Mouse (Mus musculus) intestine, embryonic 14.5 days (tissue): ENCODE data around the gene Bckdk. TPM values are rescaled to one million over a fixed set of nuclear protein-coding genes. Genes with fewer than 3 reads are reported as not detected.
"Not testable (repeated sequence)": the region's sequence is repeated elsewhere in the genome, so short reads cannot be mapped to it uniquely, and the experiment has no call there.

Source experiments
- ATAC-seq: fragments of 200-750 bp; cut with Nextera tagmentation; replicated peaks from 2 replicates; pipeline ENCODE4 v1.8.0; 2017; ENCODE audit warnings: low read depth, moderate number of reproducible peaks, moderate TSS enrichment, moderate library complexity; ENCODE audit not compliant: low FRiP score, low TSS enrichment
- DNase-seq: peaks from one replicate; pipeline ENCODE4 v3.0.0-alpha.2; 2018; ENCODE audit warnings: low spot score
- H3K27ac ChIP-seq: fragments of 300-500 bp; sonication (generic); 2 replicates; pipeline ENCODE4 v1.5.1; 2014; ENCODE audit warnings: low read depth, mild to moderate bottlenecking, control low read depth
- H3K27me3 ChIP-seq: fragments of 300-500 bp; sonication (generic); replicated peaks from 2 replicates; pipeline ENCODE4 v1.6.1; 2014; ENCODE audit warnings: low read length, control low read depth; ENCODE audit not compliant: control insufficient read depth, insufficient read depth
- H3K36me3 ChIP-seq: fragments of 300-500 bp; sonication (generic); 2 replicates; pipeline ENCODE4 v1.6.1; 2014; ENCODE audit warnings: low read length, control low read depth; ENCODE audit not compliant: control insufficient read depth, insufficient read depth
- H3K4me1 ChIP-seq: fragments of 300-500 bp; sonication (generic); replicated peaks from 2 replicates; pipeline ENCODE4 v1.6.1; 2014; ENCODE audit warnings: low read length, control low read depth, mixed read lengths; ENCODE audit not compliant: control insufficient read depth, insufficient read depth
- H3K4me2 ChIP-seq: fragments of 300-500 bp; sonication (generic); 2 replicates; pipeline ENCODE4 v1.6.1; 2014; ENCODE audit warnings: low read length
- H3K4me3 ChIP-seq: fragments of 300-500 bp; sonication (generic); 2 replicates; pipeline ENCODE4 v1.5.1; 2014; ENCODE audit warnings: low read depth, low read length, control low read depth, mixed read lengths
- H3K9ac ChIP-seq: fragments of 300-500 bp; sonication (generic); 2 replicates; pipeline ENCODE4 v1.6.1; 2014; ENCODE audit warnings: mild to moderate bottlenecking, low read length
- H3K9me3 ChIP-seq: fragments of 300-500 bp; sonication (generic); 2 replicates; pipeline ENCODE4 v1.6.1; 2016; ENCODE audit warnings: low read length, control low read depth; ENCODE audit not compliant: control insufficient read depth
- WGBS: fragments of 180-500 bp; shearing (Covaris S2); extraction: QIAGEN DNeasy Blood & Tissue Kit; methylation state at CpG from one replicate; pipeline ENCODE4 v1.1.7; 2014; 5-methylcytosine and 5-hydroxymethylcytosine counted together
- polyA plus RNA-seq: library from polyadenylated mRNA; unstranded; fragments of >200 nt; fragmentation: Nextera tagmentation; extraction: Ambion mirVana; gene quantifications from 2 replicates; pipeline ENCODE4 v1.2.1, GENCODE M21; 2014

Gene Bckdk
- polyA plus RNA-seq, 1 experiment from 2014 or later, result 188 TPM

DNA sequence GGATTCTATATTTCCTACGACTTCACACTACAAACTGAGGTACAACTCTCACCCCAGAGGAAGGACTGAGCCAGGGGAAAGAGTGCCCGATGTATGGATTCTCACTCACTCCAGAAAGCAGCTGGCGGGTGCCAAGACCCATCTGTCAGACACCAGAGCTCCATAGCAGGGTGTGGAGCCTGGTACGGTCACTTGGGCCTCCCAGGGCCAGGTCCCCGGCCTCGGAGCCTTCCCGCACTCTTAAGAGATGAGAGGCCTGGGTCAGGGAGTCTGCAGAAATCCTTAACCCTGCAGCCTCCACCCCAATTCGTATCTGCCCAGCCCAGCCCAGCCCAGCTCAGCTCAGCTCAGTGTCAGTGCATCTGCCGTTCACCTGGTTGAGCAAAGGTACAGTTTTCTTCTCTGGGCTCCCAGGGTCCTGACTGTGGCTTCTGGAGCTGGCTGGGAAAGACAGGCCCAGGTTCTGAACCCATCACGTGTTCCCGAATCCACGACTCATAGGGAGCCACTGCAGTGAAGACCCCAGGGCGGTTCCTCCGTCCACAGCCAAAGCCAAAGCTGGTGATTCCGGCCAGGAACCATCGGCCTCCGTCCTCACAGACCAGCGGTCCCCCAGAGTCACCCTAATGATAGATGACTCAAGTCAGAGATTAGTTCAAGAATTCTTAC, 32.5 kb downstream of the Bckdk start:
- Histone ChIP-seq H3K4me3 (peak overlapping the region; percentile 69), H3K9me3 (no peaks in the 10 kb centered on the region), H3K9ac (peak overlapping the region; percentile 76), H3K36me3 (no peaks in the 10 kb centered on the region), H3K27me3 (no peaks in the 10 kb centered on the region), H3K4me1 (peaks cover 7% of the 10 kb centered on the region), H3K27ac (peak overlapping the region; percentile 62; the same call in 1 of the 2 replicates), H3K4me2 (peak overlapping the region; percentile 97)
- DNase-seq, result no peak
- ATAC-seq, result no peak
- 55% methylated on average over 18 of the region's 18 CpGs for WGBS

DNA sequence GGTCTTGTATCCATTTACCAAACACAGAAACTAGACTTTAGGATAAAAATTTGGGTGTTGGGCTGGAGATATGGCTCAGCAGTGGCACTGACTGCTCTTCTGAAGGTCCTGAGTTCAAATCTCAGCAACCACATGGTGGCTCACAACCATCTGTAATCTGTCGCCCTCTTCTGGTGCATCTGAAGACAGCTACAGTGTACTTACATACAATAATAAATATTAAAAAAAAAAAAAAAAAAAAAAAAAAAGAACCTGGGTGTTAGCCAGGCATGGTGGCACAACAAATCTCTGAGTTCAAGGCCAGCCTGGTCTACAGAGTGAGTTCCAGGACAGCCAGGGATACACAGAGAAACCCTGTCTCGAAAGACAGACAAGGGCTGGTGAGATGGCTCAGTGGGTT, 38.2 kb downstream of the Bckdk start:
- H3K4me1 ChIP-seq, H3K9me3 ChIP-seq, H3K9ac ChIP-seq, H3K27ac ChIP-seq, H3K4me2 ChIP-seq, H3K36me3 ChIP-seq, ATAC-seq, DNase-seq, H3K4me3 ChIP-seq: not testable (repeated sequence)
- 67% methylated on average over 2 of the region's 2 CpGs for WGBS
- H3K27me3 ChIP-seq, result peaks cover 11% of the 10 kb centered on the region

DNA sequence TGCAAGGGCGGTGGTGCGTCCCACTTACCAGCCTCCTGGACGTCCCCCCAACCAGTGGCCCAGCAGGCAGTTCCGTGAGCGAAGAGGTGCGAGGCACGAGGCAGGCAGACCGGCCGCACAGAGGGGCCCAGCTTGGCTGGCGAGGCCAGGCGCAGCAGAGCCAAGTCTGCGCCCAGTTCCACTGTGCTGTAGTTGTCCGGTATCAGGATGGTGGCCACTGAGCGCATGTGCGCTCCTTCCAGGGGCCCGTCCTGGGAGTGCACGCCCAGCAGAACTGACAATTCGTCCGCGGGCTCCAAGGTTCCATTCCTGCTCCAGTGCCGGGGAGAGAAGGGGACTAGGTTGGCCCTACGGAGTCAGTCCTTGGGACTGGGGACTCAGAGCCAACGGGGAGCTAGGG, 40.7 kb downstream of the Bckdk start:
- peaks cover 11% of the 10 kb centered on the region for H3K27me3 ChIP-seq
- H3K27ac ChIP-seq, result no peak overlapping the region
- H3K9ac ChIP-seq, result 0 out of 2 replicates have a peak overlapping the region, but pooled peaks have one; percentile 2
- H3K4me3 ChIP-seq, result no peak overlapping the region
- H3K4me2 ChIP-seq, result peak overlapping the region; percentile 30; the same call in 1 of the 2 replicates
- DNase-seq, result peak; percentile 58
- no peaks in the 10 kb centered on the region for H3K36me3 ChIP-seq
- 11% methylated on average over 23 of the region's 23 CpGs for WGBS
- ATAC-seq, result 0 out of 2 replicates have a peak, but pooled peaks have one; percentile 56
- no peaks in the 10 kb centered on the region for H3K4me1 ChIP-seq
- no peaks in the 10 kb centered on the region for H3K9me3 ChIP-seq

DNA sequence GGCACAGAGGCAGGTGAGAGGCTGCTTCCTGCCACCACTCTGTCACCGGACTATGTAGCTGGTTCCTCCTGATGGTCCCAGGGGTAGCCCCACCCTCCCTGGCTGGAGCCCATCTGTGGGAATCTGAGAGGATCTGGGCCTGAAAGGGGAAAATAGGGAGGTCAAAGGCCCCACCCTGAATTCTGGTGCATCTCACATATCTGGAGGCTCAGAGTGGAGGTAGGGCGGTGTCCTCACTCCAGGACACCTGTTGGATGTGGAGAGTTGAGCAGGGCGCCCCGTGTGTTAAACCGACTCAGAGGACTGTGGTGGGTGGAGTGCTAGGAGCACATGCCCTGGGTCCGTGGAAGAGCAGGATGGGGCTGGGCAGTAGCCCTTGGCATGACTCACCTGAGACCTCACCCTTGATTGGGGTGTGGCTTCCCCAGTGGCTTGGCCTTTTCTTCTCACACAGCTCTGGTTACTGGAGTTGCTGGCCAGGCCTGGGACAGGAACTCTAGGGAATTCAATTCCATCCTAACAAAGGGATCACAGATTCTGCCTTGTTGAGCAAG, 42.7 kb downstream of the Bckdk start, which contains the start of gene Prss36:
TSS of gene Prss36 (minus strand) at position 256 of the 554 bp plus-strand sequence.
- Histone ChIP-seq H3K4me1 (no peaks in the 10 kb centered on the region), H3K27me3 (peaks cover 11% of the 10 kb centered on the region), H3K4me2 (no peak within 1 kb of the TSS), H3K9me3 (no peaks in the 10 kb centered on the region), H3K4me3 (no peak within 1 kb of the TSS), H3K36me3 (no peaks in the 10 kb centered on the region), H3K9ac (no peak within 1 kb of the TSS), H3K27ac (no peak within 1 kb of the TSS)
- WGBS, result 68% methylated on average over 6 of the region's 6 CpGs
- 0 out of 2 replicates have a peak, but pooled peaks have one; percentile 55 for ATAC-seq
- no peak for DNase-seq

DNA sequence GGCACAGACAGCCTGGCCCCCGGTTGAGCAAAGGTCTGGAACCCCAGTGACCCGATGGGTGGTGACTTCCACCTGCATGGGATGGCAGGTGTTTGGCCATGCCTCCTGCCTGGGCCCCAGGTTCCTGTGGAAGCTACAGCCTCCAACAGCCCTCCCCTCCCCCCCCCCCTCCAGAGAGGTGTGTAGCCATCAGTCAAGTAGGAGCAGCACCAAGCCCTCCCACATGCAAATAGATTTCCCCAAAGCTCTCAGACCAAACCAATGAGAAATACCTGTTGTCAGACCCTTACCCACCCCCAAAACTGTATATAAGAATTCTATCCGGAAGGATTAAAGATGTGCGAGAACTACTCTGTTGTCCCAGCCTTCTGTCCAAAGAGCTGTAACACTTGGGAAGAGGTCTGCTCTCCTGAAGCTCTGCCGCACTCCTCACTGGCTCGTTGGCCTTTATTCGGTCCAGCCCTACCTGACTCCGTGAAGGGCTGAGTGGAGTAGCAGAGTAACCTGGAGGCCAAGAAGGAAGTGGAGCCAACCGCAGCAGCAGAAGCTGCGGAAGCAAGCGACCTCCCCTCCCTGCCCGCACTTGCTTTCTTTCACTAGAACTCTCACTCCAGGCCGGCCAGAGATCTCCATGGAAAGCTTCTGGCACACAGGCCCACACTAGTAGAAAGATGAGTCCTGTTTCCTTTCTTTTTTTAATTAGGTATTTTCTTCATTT, 49.1 kb downstream of the Bckdk start:
- Histone ChIP-seq H3K4me1 (no peaks in the 10 kb centered on the region), H3K27ac (no peak overlapping the region), H3K4me2 (no peak overlapping the region), H3K9me3 (no peaks in the 10 kb centered on the region), H3K36me3 (no peaks in the 10 kb centered on the region), H3K4me3 (no peak overlapping the region), H3K9ac (no peak overlapping the region), H3K27me3 (no peaks in the 10 kb centered on the region)
- no peak for DNase-seq
- ATAC-seq, result no peak
- WGBS, result 36% methylated on average over 13 of the region's 13 CpGs

DNA sequence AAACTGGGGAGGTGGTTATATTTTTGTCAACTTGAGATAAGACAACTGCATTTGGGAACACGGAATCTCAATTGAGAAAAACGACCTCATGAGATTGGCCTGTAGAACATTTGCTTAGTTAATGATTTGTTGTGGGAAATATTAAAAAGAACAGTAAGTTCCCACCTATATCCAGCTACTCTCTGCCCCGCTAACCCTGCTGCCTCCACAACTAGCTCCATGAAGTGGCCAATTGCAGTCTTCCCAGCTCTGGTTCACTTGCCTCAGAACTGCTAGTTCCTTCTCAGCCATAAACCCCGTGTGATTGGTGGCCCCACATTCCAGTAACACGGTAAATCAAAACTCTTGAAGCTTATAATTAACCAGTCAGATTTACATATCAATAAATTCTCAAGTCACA, 55.5 kb downstream of the Bckdk start:
- Histone ChIP-seq H3K27ac (no peak overlapping the region), H3K9me3 (no peaks in the 10 kb centered on the region), H3K36me3 (no peaks in the 10 kb centered on the region), H3K4me1 (no peaks in the 10 kb centered on the region), H3K4me2 (no peak overlapping the region), H3K9ac (no peak overlapping the region), H3K27me3 (no peaks in the 10 kb centered on the region), H3K4me3 (no peak overlapping the region)
- ATAC-seq, result no peak
- 59% methylated on average over 5 of the region's 5 CpGs for WGBS
- DNase-seq, result no peak

Other genes with a start within 250 kb of the Bckdk start
- 50.3 and 56.4 TPM in 2 replicates for gene Bcl7c, start 195.1 kb upstream of the Bckdk start, polyA plus RNA-seq
- 13.6 and 14.0 TPM in 2 replicates for gene Ctf1, start 191.3 kb upstream of the Bckdk start, polyA plus RNA-seq
- 0.27 and 0.30 TPM in 2 replicates for gene Ctf2, start 171.9 kb upstream of the Bckdk start, polyA plus RNA-seq
- 3.3 and 4.2 TPM in 2 replicates for gene Fbxl19, start 159.5 kb upstream of the Bckdk start, polyA plus RNA-seq
- gene Orai3, start 134.3 kb upstream of the Bckdk start, polyA plus RNA-seq, result 17.1 and 21.9 TPM in 2 replicates
- gene Setd1a, start 127.4 kb upstream of the Bckdk start, polyA plus RNA-seq, result 25.0 and 25.6 TPM in 2 replicates
- 0.43 TPM in 1 of 2 replicates, not detected in the other for gene Gm49388, start 118.5 kb upstream of the Bckdk start, polyA plus RNA-seq
- 21.6 and 22.0 TPM in 2 replicates for gene Hsd3b7, start 103.5 kb upstream of the Bckdk start, polyA plus RNA-seq
- gene Stx4a, start 79.8 kb upstream of the Bckdk start, polyA plus RNA-seq, result 21.7 and 28.1 TPM in 2 replicates
- 4.9 and 6.1 TPM in 2 replicates for gene Stx1b, start 79.5 kb upstream of the Bckdk start, polyA plus RNA-seq
- gene Zfp646, start 27.9 kb upstream of the Bckdk start, polyA plus RNA-seq, result 15.0 and 16.3 TPM in 2 replicates
- gene Zfp668, start 27.3 kb upstream of the Bckdk start, polyA plus RNA-seq, result 15.7 and 17.2 TPM in 2 replicates
- gene Prss53, start 13.1 kb upstream of the Bckdk start, polyA plus RNA-seq, result 0.63 and 0.64 TPM in 2 replicates
- gene Gm21974, start 8.6 kb upstream of the Bckdk start, polyA plus RNA-seq, result not detected in 2 replicates
- gene Vkorc1, start 8.5 kb upstream of the Bckdk start, polyA plus RNA-seq, result 157 and 174 TPM in 2 replicates
- gene Kat8, start 8.4 kb downstream of the Bckdk start, polyA plus RNA-seq, result 37.9 and 41.9 TPM in 2 replicates
- gene Prss8, start 26.0 kb downstream of the Bckdk start, polyA plus RNA-seq, result 39.8 and 41.6 TPM in 2 replicates
- 8.6 and 11.0 TPM in 2 replicates for gene Prss36, start 42.6 kb downstream of the Bckdk start, polyA plus RNA-seq
- 52.5 and 59.5 TPM in 2 replicates for gene Fus, start 63.4 kb downstream of the Bckdk start, polyA plus RNA-seq
- gene Pycard, start 89.8 kb downstream of the Bckdk start, polyA plus RNA-seq, result 208 and 275 TPM in 2 replicates
- 0.16 TPM in 1 of 2 replicates, not detected in the other for gene Trim72, start 99.9 kb downstream of the Bckdk start, polyA plus RNA-seq
- gene Itgam, start 158.6 kb downstream of the Bckdk start, polyA plus RNA-seq, result 0.94 and 1.7 TPM in 2 replicates
- 0.04 TPM in 1 of 2 replicates, not detected in the other for gene Gm49368, start 158.6 kb downstream of the Bckdk start, polyA plus RNA-seq
- gene Itgax, start 225.5 kb downstream of the Bckdk start, polyA plus RNA-seq, result 0.31 and 0.47 TPM in 2 replicates